Mouse (Mus musculus): ENCODE data around the gene St14. TPM values are rescaled to one million over a fixed set of nuclear protein-coding genes. Genes with fewer than 3 reads are reported as not detected.

The St14 gene
- polyA plus RNA-seq, 1 experiment: 1.2 TPM

GRCm38 (mm10) chr9:31097088-31098082 is 34.3 kb downstream of the St14 start:
- no peaks in the 10 kb centered on the region for H3K4me1 ChIP-seq (ENCODE audit: control insufficient read depth, insufficient read depth, low read length)
- 17% methylated on average over 20 of the region's 20 CpGs for WGBS
- no peak for DNase-seq
- no peak overlapping the region for H3K4me3 ChIP-seq (replicated peaks; ENCODE audit: insufficient read depth, low read depth, low read length)
- H3K27ac ChIP-seq (ENCODE audit: insufficient read depth, low read length): no peak overlapping the region
- no peaks in the 10 kb centered on the region for H3K27me3 ChIP-seq (ENCODE audit: control insufficient read depth, insufficient read depth, low read length)
- TF ChIP-seq POLR2A (IDR thresholded peaks at IDR 0.05; ENCODE audit: borderline replicate concordance, insufficient read depth, low read length) (no peak), CTCF (IDR thresholded peaks at IDR 0.05; ENCODE audit: borderline replicate concordance, insufficient read depth, low read depth, low read length) (no peak)

DNA sequence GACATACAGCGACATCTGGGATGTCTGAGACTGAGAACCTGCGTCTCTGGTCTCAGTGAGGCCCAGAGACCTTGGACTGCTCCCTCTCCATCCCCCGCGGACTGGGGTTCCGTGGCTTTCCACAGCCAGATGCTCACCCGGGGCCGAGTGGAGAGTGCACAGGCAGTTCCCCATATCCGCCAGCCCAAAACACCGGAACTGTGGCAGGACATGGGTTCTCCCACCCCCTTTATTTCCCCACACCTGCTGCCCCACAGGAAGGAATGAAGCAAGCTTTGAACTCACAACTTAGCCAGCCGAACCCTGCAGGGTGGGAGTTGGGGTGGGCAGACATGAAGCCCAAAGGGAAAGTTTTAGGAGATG is 38.8 kb downstream of the St14 start:
- no peak for DNase-seq
- 94% methylated on average over 10 of the region's 10 CpGs for whole genome bisulfite sequencing
- no peak overlapping the region for H3K27ac ChIP-seq (ENCODE audit: insufficient read depth, low read length)
- H3K4me3 ChIP-seq (replicated peaks; ENCODE audit: insufficient read depth, low read depth, low read length): no peak overlapping the region
- peaks cover 10% of the 10 kb centered on the region for H3K4me1 ChIP-seq (ENCODE audit: control insufficient read depth, insufficient read depth, low read length)
- no peak for TF ChIP-seq CTCF (IDR thresholded peaks at IDR 0.05; ENCODE audit: borderline replicate concordance, insufficient read depth, low read depth, low read length)
- H3K27me3 ChIP-seq (ENCODE audit: control insufficient read depth, insufficient read depth, low read length): no peaks in the 10 kb centered on the region

DNA sequence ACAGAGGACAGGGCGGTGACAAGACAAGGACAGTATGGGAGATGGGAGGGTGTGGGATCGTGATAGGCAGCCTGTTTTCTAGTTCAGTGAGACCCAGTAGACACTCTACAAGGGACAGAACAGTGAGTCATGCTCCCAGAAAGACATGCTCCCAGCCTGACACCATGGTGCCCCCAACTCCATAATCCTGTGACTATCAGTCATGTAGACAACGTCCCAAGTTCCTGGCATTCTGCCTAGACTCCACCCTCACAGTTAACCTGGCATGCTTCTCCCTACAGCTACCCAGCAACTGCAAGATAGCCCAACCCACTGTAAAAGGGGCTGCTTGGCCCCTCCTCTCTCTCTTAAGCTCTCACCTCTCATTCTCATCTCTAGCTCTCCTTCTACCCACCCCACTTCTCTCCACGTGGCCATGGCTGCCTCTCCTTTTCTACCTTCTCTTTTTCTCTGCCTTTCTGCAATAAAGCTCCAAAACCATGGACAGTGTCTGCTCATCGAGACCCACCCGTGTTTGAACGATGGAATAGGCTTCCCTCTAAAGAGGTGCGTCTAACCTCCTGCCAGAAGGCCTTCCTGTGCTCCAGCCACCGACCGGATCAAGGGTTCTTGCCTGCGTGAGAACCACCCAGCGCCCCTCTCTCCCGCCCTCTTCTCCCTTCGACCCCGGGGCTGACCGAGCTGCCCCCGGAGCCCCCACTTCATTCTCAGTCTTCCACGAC is 39.4 kb downstream of the St14 start:
- WGBS: 90% methylated on average over 18 of the region's 18 CpGs
- no peak for DNase-seq

GRCm38 (mm10) chr9:31091162-31091581 is 40.5 kb downstream of the St14 start:
- H3K4me3 ChIP-seq (replicated peaks; ENCODE audit: insufficient read depth, low read depth, low read length): no peak overlapping the region
- TF ChIP-seq POLR2A (IDR thresholded peaks at IDR 0.05; ENCODE audit: borderline replicate concordance, insufficient read depth, low read length) (no peak), CTCF (IDR thresholded peaks at IDR 0.05; ENCODE audit: borderline replicate concordance, insufficient read depth, low read depth, low read length) (no peak)

More for the DNA sequence above, 39.4 kb downstream of the St14 start:
- H3K27ac ChIP-seq (ENCODE audit: insufficient read depth, low read length): no peak overlapping the region
- H3K4me1 ChIP-seq (ENCODE audit: control insufficient read depth, insufficient read depth, low read length): peaks cover 10% of the 10 kb centered on the region
- no peak overlapping the region for H3K4me3 ChIP-seq (replicated peaks; ENCODE audit: insufficient read depth, low read depth, low read length)
- no peaks in the 10 kb centered on the region for H3K27me3 ChIP-seq (ENCODE audit: control insufficient read depth, insufficient read depth, low read length)
- no peak for TF ChIP-seq POLR2A (IDR thresholded peaks at IDR 0.05; ENCODE audit: borderline replicate concordance, insufficient read depth, low read length)
- TF ChIP-seq CTCF (IDR thresholded peaks at IDR 0.05; ENCODE audit: borderline replicate concordance, insufficient read depth, low read depth, low read length): no peak

DNA sequence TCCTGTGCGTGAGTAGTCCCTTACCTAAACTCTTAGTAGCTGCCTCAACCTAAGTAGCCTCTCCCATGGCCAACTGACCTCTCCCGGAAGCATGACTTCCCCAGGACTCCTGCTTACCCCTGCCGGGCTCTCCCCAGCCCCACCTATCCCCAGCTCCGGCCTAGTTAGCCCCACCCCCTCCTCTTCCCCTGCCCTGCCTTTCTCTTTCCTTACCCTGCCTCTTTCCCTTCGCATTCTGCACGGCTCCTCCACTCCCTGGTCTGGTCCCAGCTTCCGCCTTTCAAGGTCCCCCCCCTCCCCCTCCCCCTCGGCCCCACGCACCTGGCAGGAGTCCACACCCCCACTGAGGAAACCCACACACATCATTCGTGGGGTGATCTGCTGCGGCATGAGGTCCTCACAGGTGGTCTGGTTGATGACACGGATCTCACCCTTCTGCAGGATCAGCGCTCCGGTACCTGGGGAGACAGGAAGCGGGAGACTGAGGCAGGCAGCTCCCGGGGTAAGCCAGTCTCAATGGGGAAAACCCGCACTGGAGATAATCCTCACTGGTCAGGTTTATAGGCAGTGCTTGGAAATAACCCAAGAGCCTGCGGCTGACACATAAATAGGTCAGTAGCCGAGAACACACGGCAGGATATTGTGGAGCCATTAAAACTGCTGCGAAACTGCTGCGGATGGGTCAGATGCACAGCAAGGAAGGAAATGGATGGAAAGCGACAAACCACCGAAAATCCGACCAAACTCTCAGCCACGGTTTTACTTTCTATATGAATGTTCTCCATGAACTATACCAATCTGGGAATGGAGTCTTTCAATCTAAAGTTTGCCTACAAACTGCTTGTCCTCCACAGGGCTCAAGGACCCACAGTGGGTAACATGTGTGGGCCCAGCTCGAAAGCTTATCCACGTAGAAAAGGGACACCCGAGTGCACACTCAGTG is 41.3 kb downstream of the St14 start:
- no peak overlapping the region for H3K27ac ChIP-seq (ENCODE audit: insufficient read depth, low read length)
- H3K27me3 ChIP-seq (ENCODE audit: control insufficient read depth, insufficient read depth, low read length): no peaks in the 10 kb centered on the region
- H3K4me1 ChIP-seq (ENCODE audit: control insufficient read depth, insufficient read depth, low read length): peaks cover 10% of the 10 kb centered on the region
- 34% methylated on average over 29 of the region's 29 CpGs for WGBS
- peak; percentile 48 to 66 for DNase-seq
- TF ChIP-seq POLR2A (IDR thresholded peaks at IDR 0.05; ENCODE audit: borderline replicate concordance, insufficient read depth, low read length) (no peak), CTCF (IDR thresholded peaks at IDR 0.05; ENCODE audit: borderline replicate concordance, insufficient read depth, low read depth, low read length) (no peak)
- H3K4me3 ChIP-seq (replicated peaks; ENCODE audit: insufficient read depth, low read depth, low read length): peak overlapping the region; percentile 75

More at GRCm38 (mm10) chr9:31091162-31091581, 40.5 kb downstream of the St14 start:
- Histone ChIP-seq H3K27me3 (ENCODE audit: control insufficient read depth, insufficient read depth, low read length) (no peaks in the 10 kb centered on the region), H3K4me1 (ENCODE audit: control insufficient read depth, insufficient read depth, low read length) (peaks cover 10% of the 10 kb centered on the region), H3K27ac (ENCODE audit: insufficient read depth, low read length) (no peak overlapping the region)
- WGBS: 33% methylated on average over 10 of the region's 10 CpGs
- peak; percentile 51 to 54 for DNase-seq

- no peak overlapping the region for H3K4me3 ChIP-seq (replicated peaks; ENCODE audit: insufficient read depth, low read depth, low read length)
- WGBS: 85% methylated on average over 9 of the region's 9 CpGs
- no peak for TF ChIP-seq POLR2A (IDR thresholded peaks at IDR 0.05; ENCODE audit: borderline replicate concordance, insufficient read depth, low read length)
- no peak for TF ChIP-seq CTCF (IDR thresholded peaks at IDR 0.05; ENCODE audit: borderline replicate concordance, insufficient read depth, low read depth, low read length)
- H3K4me1 ChIP-seq (ENCODE audit: control insufficient read depth, insufficient read depth, low read length): peaks cover 10% of the 10 kb centered on the region
- no peak overlapping the region for H3K27ac ChIP-seq (ENCODE audit: insufficient read depth, low read length)
- no peaks in the 10 kb centered on the region for H3K27me3 ChIP-seq (ENCODE audit: control insufficient read depth, insufficient read depth, low read length)
- DNase-seq: no peak
Observed at GRCm38 (mm10) chr9:31089541-31089940, 42.1 kb downstream of the St14 start.

DNA sequence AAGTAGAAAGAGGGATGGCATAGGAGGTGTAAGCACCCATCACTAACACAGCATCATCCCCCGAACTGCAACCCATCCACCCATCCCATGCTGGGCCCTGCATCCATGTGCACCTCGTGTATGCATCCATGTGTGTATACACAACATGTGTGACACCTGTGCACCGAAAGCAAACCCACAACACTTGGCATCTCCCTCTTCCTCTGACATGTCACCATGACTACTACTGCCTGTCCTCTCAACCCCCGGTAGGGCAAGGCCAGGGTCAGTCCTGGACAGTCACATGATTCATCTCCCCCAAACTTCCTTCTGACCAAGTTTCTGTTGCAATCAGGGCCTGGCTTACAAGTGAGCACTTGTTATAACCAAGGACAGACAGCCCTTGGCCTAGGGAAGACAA is 42.8 kb downstream of the St14 start:
- 82% methylated on average over 4 of the region's 4 CpGs for WGBS
- H3K27me3 ChIP-seq (ENCODE audit: control insufficient read depth, insufficient read depth, low read length): no peaks in the 10 kb centered on the region
- H3K4me3 ChIP-seq (replicated peaks; ENCODE audit: insufficient read depth, low read depth, low read length): no peak overlapping the region
- TF ChIP-seq POLR2A (IDR thresholded peaks at IDR 0.05; ENCODE audit: borderline replicate concordance, insufficient read depth, low read length): no peak
- no peak for TF ChIP-seq CTCF (IDR thresholded peaks at IDR 0.05; ENCODE audit: borderline replicate concordance, insufficient read depth, low read depth, low read length)
- no peak overlapping the region for H3K27ac ChIP-seq (ENCODE audit: insufficient read depth, low read length)
- H3K4me1 ChIP-seq (ENCODE audit: control insufficient read depth, insufficient read depth, low read length): peaks cover 10% of the 10 kb centered on the region
- DNase-seq: no peak
